Mouse (Mus musculus) heart, embryonic 13.5 days (tissue): Measurements from ENCODE around the gene Gal. TPM values are rescaled to one million over a fixed set of nuclear protein-coding genes. Genes with fewer than 3 reads are reported as not detected.

Experiments
- ATAC-seq: fragments of 200-750 bp; cut with Nextera tagmentation; 2 replicates; pipeline ENCODE4 v1.8.0; 2017; ENCODE audit warnings: moderate TSS enrichment; ENCODE audit not compliant: insufficient number of reproducible peaks, low FRiP score, low TSS enrichment; ENCODE audit errors: extremely low read depth
- H3K27ac ChIP-seq: fragments of 300-500 bp; sonication (generic); replicated peaks from 2 replicates; pipeline ENCODE4 v1.5.1; 2015; ENCODE audit warnings: moderate library complexity, mild to moderate bottlenecking, inconsistent platforms
- H3K27me3 ChIP-seq: fragments of 300-500 bp; sonication (generic); replicated peaks from 2 replicates; pipeline ENCODE4 v1.6.1; 2015; ENCODE audit warnings: mild to moderate bottlenecking, inconsistent platforms
- H3K36me3 ChIP-seq: fragments of 300-500 bp; sonication (generic); 2 replicates; pipeline ENCODE4 v1.6.1; 2015; ENCODE audit warnings: mild to moderate bottlenecking, inconsistent platforms
- H3K4me1 ChIP-seq: fragments of 300-500 bp; sonication (generic); 2 replicates; pipeline ENCODE4 v1.6.1; 2015; ENCODE audit warnings: inconsistent platforms
- H3K4me2 ChIP-seq: fragments of 300-500 bp; sonication (generic); 2 replicates; pipeline ENCODE4 v1.6.1; 2015; ENCODE audit warnings: inconsistent platforms, mild to moderate bottlenecking, moderate library complexity
- H3K4me3 ChIP-seq: fragments of 300-500 bp; sonication (generic); 2 replicates; pipeline ENCODE4 v1.5.1; 2015; ENCODE audit warnings: moderate library complexity, mild to moderate bottlenecking, inconsistent platforms
- H3K9ac ChIP-seq: fragments of 300-500 bp; sonication (generic); 2 replicates; pipeline ENCODE4 v1.6.1; 2015; ENCODE audit warnings: inconsistent platforms, mild to moderate bottlenecking, moderate library complexity
- H3K9me3 ChIP-seq: fragments of 300-500 bp; sonication (generic); 2 replicates; pipeline ENCODE4 v1.6.1; 2016; ENCODE audit warnings: inconsistent platforms
- WGBS: fragments of 180-500 bp; shearing (Covaris S2); methylation state at CpG from one replicate; pipeline ENCODE4 v1.1.7; 2015; ENCODE audit warnings: mixed read lengths; 5-methylcytosine and 5-hydroxymethylcytosine counted together
- polyA plus RNA-seq: library from polyadenylated mRNA; unstranded; fragments of >200 nt; fragmentation: Nextera tagmentation; extraction: Ambion mirVana; gene quantifications from 2 replicates; pipeline ENCODE4 v1.2.1, GENCODE M21; 2015

Gal gene
- polyA plus RNA-seq, 1 experiment from 2014 or later: 7.0 TPM

- no peak overlapping the region for H3K9ac ChIP-seq
- H3K27me3 ChIP-seq: peaks cover 33% of the 10 kb centered on the region
- no peaks in the 10 kb centered on the region; the same call in 1 of the 2 replicates for H3K9me3 ChIP-seq
- 45% methylated on average over 5 of the region's 5 CpGs for WGBS
- no peak for ATAC-seq
- peaks cover 7% of the 10 kb centered on the region for H3K4me1 ChIP-seq
- H3K36me3 ChIP-seq: no peaks in the 10 kb centered on the region
- no peak overlapping the region for H3K4me3 ChIP-seq
- no peak overlapping the region for H3K27ac ChIP-seq
- no peak overlapping the region for H3K4me2 ChIP-seq
Measured at GRCm38 (mm10) chr19:3419251-3419650, 4.9 kb upstream of the Gal start.

GRCm38 (mm10) chr19:3405531-3406281 lies 8.6 kb downstream of the Gal start:
- Histone ChIP-seq H3K27ac (no peak overlapping the region), H3K27me3 (peaks cover 28% of the 10 kb centered on the region), H3K4me2 (no peak overlapping the region), H3K9me3 (no peaks in the 10 kb centered on the region), H3K4me1 (peaks cover 17% of the 10 kb centered on the region), H3K36me3 (peaks cover 8% of the 10 kb centered on the region; the same call in 1 of the 2 replicates), H3K4me3 (no peak overlapping the region), H3K9ac (no peak overlapping the region)
- no peak for ATAC-seq
- 56% methylated on average over 1 of the region's 1 CpGs for WGBS

GRCm38 (mm10) chr19:3404030-3404429 lies 10.3 kb downstream of the Gal start:
- Histone ChIP-seq H3K27ac (no peak overlapping the region), H3K4me3 (no peak overlapping the region), H3K4me1 (peaks cover 17% of the 10 kb centered on the region), H3K27me3 (peaks cover 11% of the 10 kb centered on the region), H3K9ac (no peak overlapping the region), H3K4me2 (no peak overlapping the region), H3K36me3 (peaks cover 8% of the 10 kb centered on the region; the same call in 1 of the 2 replicates), H3K9me3 (no peaks in the 10 kb centered on the region)
- no peak for ATAC-seq
- WGBS: 81% methylated on average over 7 of the region's 7 CpGs

- Histone ChIP-seq H3K9me3 (no peaks in the 10 kb centered on the region), H3K4me3 (no peak overlapping the region), H3K36me3 (peaks cover 8% of the 10 kb centered on the region; the same call in 1 of the 2 replicates), H3K4me1 (peaks cover 17% of the 10 kb centered on the region), H3K4me2 (peak overlapping the region; percentile 16), H3K9ac (no peak overlapping the region), H3K27ac (no peak overlapping the region), H3K27me3 (no peaks in the 10 kb centered on the region; the same call in 1 of the 2 replicates)
- ATAC-seq: no peak
- 51% methylated on average over 6 of the region's 6 CpGs for WGBS
Measured at GRCm38 (mm10) chr19:3402390-3402789, 12.0 kb downstream of the Gal start.

- no peak overlapping the region for H3K9ac ChIP-seq
- peaks cover 21% of the 10 kb centered on the region for H3K4me1 ChIP-seq
- 44% methylated on average over 7 of the region's 7 CpGs for WGBS
- H3K9me3 ChIP-seq: no peaks in the 10 kb centered on the region
- H3K4me2 ChIP-seq: peak overlapping the region; percentile 16
- no peak overlapping the region for H3K4me3 ChIP-seq
- peaks cover 8% of the 10 kb centered on the region; the same call in 1 of the 2 replicates for H3K36me3 ChIP-seq
- ATAC-seq: peak; percentile 52; the same call in 1 of the 2 replicates
- no peak overlapping the region for H3K27ac ChIP-seq
- no peaks in the 10 kb centered on the region; the same call in 1 of the 2 replicates for H3K27me3 ChIP-seq
Measured at GRCm38 (mm10) chr19:3401943-3402342, 12.4 kb downstream of the Gal start.

GRCm38 (mm10) chr19:3401504-3401903 lies 12.8 kb downstream of the Gal start:
- 0 out of 2 replicates have a peak overlapping the region, but pooled peaks have one; percentile 16 for H3K4me2 ChIP-seq
- WGBS: 62% methylated on average over 7 of the region's 7 CpGs

GRCm38 (mm10) chr19:3400057-3400456 lies 14.3 kb downstream of the Gal start:
- H3K27me3 ChIP-seq: no peaks in the 10 kb centered on the region; the same call in 1 of the 2 replicates
- WGBS: 77% methylated on average over 4 of the region's 4 CpGs
- H3K4me2 ChIP-seq: no peak overlapping the region
- no peak overlapping the region for H3K4me3 ChIP-seq
- peaks cover 8% of the 10 kb centered on the region; the same call in 1 of the 2 replicates for H3K36me3 ChIP-seq
- H3K9ac ChIP-seq: no peak overlapping the region
- no peak overlapping the region for H3K27ac ChIP-seq
- H3K4me1 ChIP-seq: peaks cover 36% of the 10 kb centered on the region
- ATAC-seq: no peak
- no peaks in the 10 kb centered on the region for H3K9me3 ChIP-seq

More at GRCm38 (mm10) chr19:3401504-3401903, 12.8 kb downstream of the Gal start:
- H3K4me1 ChIP-seq: peaks cover 26% of the 10 kb centered on the region
- no peaks in the 10 kb centered on the region; the same call in 1 of the 2 replicates for H3K27me3 ChIP-seq
- no peak for ATAC-seq
- peaks cover 8% of the 10 kb centered on the region; the same call in 1 of the 2 replicates for H3K36me3 ChIP-seq
- no peak overlapping the region for H3K4me3 ChIP-seq
- H3K9me3 ChIP-seq: no peaks in the 10 kb centered on the region
- no peak overlapping the region for H3K27ac ChIP-seq
- H3K9ac ChIP-seq: no peak overlapping the region

GRCm38 (mm10) chr19:3394216-3394615 lies 20.1 kb downstream of the Gal start:
- H3K4me2 ChIP-seq: no peak overlapping the region
- H3K9me3 ChIP-seq: peaks cover 5% of the 10 kb centered on the region
- no peak overlapping the region for H3K9ac ChIP-seq
- no peak overlapping the region for H3K27ac ChIP-seq
- ATAC-seq: no peak
- H3K36me3 ChIP-seq: no peaks in the 10 kb centered on the region
- no peaks in the 10 kb centered on the region for H3K27me3 ChIP-seq
- H3K4me1 ChIP-seq: peaks cover 42% of the 10 kb centered on the region
- no peak overlapping the region for H3K4me3 ChIP-seq
- 65% methylated on average over 3 of the region's 3 CpGs for WGBS

GRCm38 (mm10) chr19:3392384-3392783 lies 22.0 kb downstream of the Gal start:
- Histone ChIP-seq H3K9me3 (peaks cover 5% of the 10 kb centered on the region), H3K4me3 (no peak overlapping the region), H3K36me3 (no peaks in the 10 kb centered on the region), H3K4me1 (peaks cover 49% of the 10 kb centered on the region), H3K27ac (peak overlapping the region; percentile 54), H3K9ac (no peak overlapping the region), H3K27me3 (no peaks in the 10 kb centered on the region), H3K4me2 (no peak overlapping the region)
- ATAC-seq: no peak
- WGBS: 14% methylated on average over 1 of the region's 1 CpGs

GRCm38 (mm10) chr19:3389089-3389488 lies 25.3 kb downstream of the Gal start:
- WGBS: under 1% methylated on average over 43 of the region's 43 CpGs
- Histone ChIP-seq H3K4me2 (peak overlapping the region; percentile 92), H3K36me3 (peaks cover 25% of the 10 kb centered on the region), H3K4me1 (peaks cover 29% of the 10 kb centered on the region), H3K27ac (0 out of 2 replicates have a peak overlapping the region, but pooled peaks have one; percentile 36), H3K9me3 (peaks cover 5% of the 10 kb centered on the region), H3K4me3 (peak overlapping the region; percentile 56), H3K27me3 (no peaks in the 10 kb centered on the region), H3K9ac (peak overlapping the region; percentile 81)
- ATAC-seq: peak; percentile 64

- Histone ChIP-seq H3K27ac (0 out of 2 replicates have a peak within 1 kb of the TSS, but pooled peaks have one; percentile 36), H3K4me2 (peak within 1 kb of the TSS; percentile 92), H3K4me1 (peaks cover 25% of the 10 kb centered on the region), H3K36me3 (peaks cover 29% of the 10 kb centered on the region), H3K27me3 (no peaks in the 10 kb centered on the region), H3K4me3 (peak within 1 kb of the TSS; percentile 56), H3K9ac (peak within 1 kb of the TSS; percentile 81), H3K9me3 (peaks cover 5% of the 10 kb centered on the region)
- peak; percentile 79 for ATAC-seq
- WGBS: 3% methylated on average over 31 of the region's 33 CpGs
Measured at GRCm38 (mm10) chr19:3388629-3389057, 25.7 kb downstream of the Gal start, which contains the start of gene Tesmin. Gene Tesmin, plus strand, starts transcription at chr19:3388857.
